Comparison of ENCODE assay signal across 17 mouse cellular contexts in genomic region chr11:52761800-52762199, GRCm38 (mm10). TPM values are rescaled to one million over a fixed set of nuclear protein-coding genes. Genes with fewer than 3 reads are reported as not detected.
A peak's percentile ranks its signal among the peaks of the same experiment; 100 is the strongest.
DNase-seq lines count a peak whose midpoint lies in the region; ATAC-seq and TF ChIP-seq lines count a peak whose summit lies in the region.
"Had no signal": no experiment of that assay in that cellular context is flagged by ENCODE, and none has a peak within 500 bp of the region (broad histone marks: within the 10 kb centered on the region; RNA-seq: fewer than 3 reads in every experiment).

No protein-coding gene starts in this region.

- 63% methylated on average over 1 of the region's 1 CpGs for WGBS in kidney, postnatal 0 days

- TF ChIP-seq POLR2A in brain, embryonic 14.5 days (IDR thresholded peaks at IDR 0.05; ENCODE audit: borderline replicate concordance, extremely low read depth, insufficient read depth, insufficient read length, poor library complexity, severe bottlenecking): no peak

- H3K27me3 ChIP-seq in kidney, postnatal 0 days (ENCODE audit: insufficient read depth, low read length): peaks cover 28% of the 10 kb centered on the region

- no peak overlapping the region for H3K9ac ChIP-seq in kidney, postnatal 0 days (ENCODE audit: low read depth, low read length)
- H3K9ac ChIP-seq: hindbrain, embryonic 14.5 days; limb, embryonic 15.5 days; lung, embryonic 15.5 days; neural tube, embryonic 13.5 days had no signal

- H3K4me1 ChIP-seq in kidney, postnatal 0 days (replicated peaks; ENCODE audit: insufficient read depth, low read length): peaks cover 13% of the 10 kb centered on the region

- H3K4me2 ChIP-seq in kidney, postnatal 0 days (ENCODE audit: low read length): no peak overlapping the region
- H3K4me2 ChIP-seq: hindbrain, embryonic 14.5 days; limb, embryonic 15.5 days; lung, embryonic 15.5 days; neural tube, embryonic 13.5 days had no signal

- ATAC-seq in kidney, postnatal 0 days (replicated peaks; ENCODE audit: low FRiP score, low read depth): no peak

- H3K36me3 ChIP-seq in kidney, postnatal 0 days (ENCODE audit: insufficient read depth, low read length): no peaks in the 10 kb centered on the region
- H3K36me3 ChIP-seq: limb, embryonic 15.5 days; lung, embryonic 15.5 days; neural tube, embryonic 13.5 days had no signal

- no peak overlapping the region for H3K27ac ChIP-seq in kidney, postnatal 0 days
- H3K27ac ChIP-seq: hindbrain, embryonic 14.5 days; limb, embryonic 15.5 days; lung, embryonic 15.5 days; neural tube, embryonic 13.5 days had no signal

- peak; percentile 46 for TF ChIP-seq CTCF in kidney, postnatal 0 days (IDR thresholded peaks at IDR 0.05; ENCODE audit: low read depth)
- TF ChIP-seq CTCF in brain, embryonic 14.5 days (IDR thresholded peaks at IDR 0.05; ENCODE audit: borderline replicate concordance, extremely low read depth, insufficient read depth, insufficient read length): peak; percentile 25; the same call in 1 of the 2 replicates

- H3K9me3 ChIP-seq in kidney, postnatal 0 days (replicated peaks; ENCODE audit: low read length): no peaks in the 10 kb centered on the region
- H3K9me3 ChIP-seq: limb, embryonic 15.5 days; lung, embryonic 15.5 days; neural tube, embryonic 13.5 days had no signal

- no peak overlapping the region for H3K4me3 ChIP-seq in kidney, postnatal 0 days (replicated peaks; ENCODE audit: low read depth, low read length)
- H3K4me3 ChIP-seq: limb, embryonic 15.5 days; lung, embryonic 15.5 days; neural tube, embryonic 13.5 days had no signal

- DNase-seq in adrenal gland, postnatal 14 days: peak; percentile 14
- no peak for DNase-seq in adrenal gland, adult 8-10 months
- peak; percentile 24 for DNase-seq in kidney, postnatal 0 days (ENCODE audit: low spot score)
- no peak for DNase-seq in kidney, adult 18-20 months
- DNase-seq in thymus, postnatal 14 days: peak; percentile 24
- DNase-seq in thymus, postnatal 10 days (ENCODE audit: low spot score in 2 of 2): no peak
- DNase-seq in brain, embryonic 14.5 days (ENCODE audit: low read depth): no peak
- no peak for DNase-seq in ovary, adult 18-20 months (ENCODE audit: low spot score)
- DNase-seq: B cell, adult 2 months; cerebellum, adult 11 months had no signal

RNA-seq across cellular contexts. Expression of gene Fstl4, which starts 2.6 kb away (rescaled TPM):
- 0.37 and 1.5 TPM in 2 replicates for total RNA-seq in adrenal gland, postnatal 14 days (2021)
- 1 to 10 TPM in 2 of 4 experiments, under 1 TPM in 2; 0.65 to 1.3 (median 0.95) TPM for total RNA-seq in adrenal gland, adult 8-10 months (2022)
- polyA plus RNA-seq in kidney, postnatal 0 days (2015; fragmentation: Nextera tagmentation; extraction: Ambion mirVana): 0.46 and 0.47 TPM in 2 replicates
- polyA plus RNA-seq in brain, embryonic 14.5 days (2012; rRNA removed): 1.1 and 3.1 TPM in 2 replicates
- total RNA-seq: megakaryocyte-erythroid progenitor cell, adult 5-6 weeks; MEL; monocyte, adult 5-6 weeks had no signal

Comparison
In these comparisons a context has a peak if more than half of its experiments do, and no peak if none do; other contexts are left out.
1. DNase-seq: peak in adrenal gland, postnatal 14 days (single experiment), kidney, postnatal 0 days (single experiment) and thymus, postnatal 14 days (single experiment); none in adrenal gland, adult 8-10 months (single experiment), kidney, adult 18-20 months (single experiment), thymus, postnatal 10 days (0 of 2), brain, embryonic 14.5 days (single experiment) and ovary, adult 18-20 months (single experiment).